Mouse (Mus musculus) adrenal gland, adult 8-10 months (tissue): ENCODE data around the gene Tpst1. TPM values are rescaled to one million over a fixed set of nuclear protein-coding genes. Genes with fewer than 3 reads are reported as not detected.

Experiments
- DNase-seq: peaks from one replicate; pipeline ENCODE4 v3.0.0; 2022
- total RNA-seq, 4 experiments: library from RNA; stranded (reverse); gene quantifications; 2 replicates each; pipeline ENCODE4 v1.2.4; 2022

Gene Tpst1
- total RNA-seq, 4 experiments from 2014 or later, result 46.9 to 86.8 (median 67.7) TPM

DNA sequence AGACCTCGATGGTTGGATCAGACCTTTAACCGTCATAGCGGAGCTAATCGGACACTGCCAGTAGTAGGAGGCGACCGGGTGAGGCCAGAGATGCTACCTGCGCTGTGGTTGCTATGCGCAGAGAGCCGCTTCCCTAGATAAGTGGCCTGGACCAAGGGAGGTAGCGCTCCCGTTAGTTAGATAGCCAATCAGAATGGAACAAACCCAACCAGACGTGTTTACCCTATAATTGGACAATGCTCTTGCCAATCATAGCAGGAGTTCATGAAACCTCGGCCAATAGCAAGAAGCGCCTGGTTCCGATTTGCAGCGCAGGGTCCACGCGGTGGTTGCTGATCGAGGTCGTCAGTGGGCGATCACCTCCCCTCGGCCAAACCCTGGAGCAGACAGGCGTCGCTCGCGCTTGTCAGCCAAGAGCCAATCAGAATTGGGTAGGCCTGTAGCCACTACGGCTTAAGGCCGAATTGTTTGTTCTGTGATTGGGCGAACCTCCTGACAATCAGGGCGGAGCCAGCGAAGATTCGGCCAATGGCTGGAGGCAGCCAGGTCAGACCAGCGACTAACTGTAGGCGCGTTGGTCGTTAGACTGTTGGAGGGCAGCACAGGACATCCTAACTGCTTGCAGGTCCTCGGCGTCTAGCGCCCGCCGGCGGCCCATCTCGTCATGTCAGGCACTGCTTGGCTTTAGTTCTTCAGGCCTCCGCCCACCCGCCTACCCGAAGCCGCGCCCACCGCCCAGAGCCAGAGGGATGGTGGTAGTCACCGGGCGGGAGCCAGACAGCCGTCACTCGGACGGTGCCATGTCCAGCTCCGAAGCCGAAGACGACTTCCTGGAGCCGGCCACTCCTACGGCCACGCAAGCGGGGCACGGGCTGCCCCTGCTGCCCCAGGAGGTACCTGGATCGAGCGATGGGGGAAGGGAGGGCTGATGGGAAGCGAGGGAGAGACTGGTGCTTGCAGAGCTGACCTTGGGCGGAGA lies 71.5 kb downstream of the Tpst1 start, which contains the start of gene Kctd7:
TSS of gene Kctd7 (plus strand) at position 528 of the 979 bp plus-strand sequence.
- peak; percentile 98 for DNase-seq

DNA sequence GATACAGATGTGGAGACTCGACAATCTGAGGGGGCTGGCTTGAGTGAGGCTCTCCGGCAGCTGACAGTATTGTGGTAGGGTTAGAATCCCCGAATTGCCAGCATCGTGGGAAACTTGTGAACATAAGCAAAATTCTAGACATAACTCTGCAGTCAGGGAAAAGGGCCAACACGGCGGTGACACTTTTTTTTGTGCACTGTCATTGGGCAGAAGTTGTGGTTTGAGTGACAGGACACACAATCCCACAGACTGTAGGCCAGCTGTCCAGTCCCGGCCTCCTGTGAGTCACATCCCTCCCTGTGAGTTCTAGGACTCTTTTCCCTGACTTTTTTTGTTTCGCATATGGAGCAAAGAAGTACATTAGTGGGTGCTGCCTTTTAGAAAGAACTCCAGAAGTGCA lies 72.8 kb downstream of the Tpst1 start:
- no peak for DNase-seq

- no peak for DNase-seq
These were observed 76.7 kb downstream of the Tpst1 start for GRCm38 (mm10) chr5:130149726-130150310.

- DNase-seq, result no peak
These were observed 81.2 kb downstream of the Tpst1 start for GRCm38 (mm10) chr5:130154286-130154685.

- DNase-seq, result no peak
These were observed 85.4 kb downstream of the Tpst1 start for GRCm38 (mm10) chr5:130158545-130158944.

GRCm38 (mm10) chr5:130159761-130160201 lies 86.7 kb downstream of the Tpst1 start:
- DNase-seq, result no peak

DNA sequence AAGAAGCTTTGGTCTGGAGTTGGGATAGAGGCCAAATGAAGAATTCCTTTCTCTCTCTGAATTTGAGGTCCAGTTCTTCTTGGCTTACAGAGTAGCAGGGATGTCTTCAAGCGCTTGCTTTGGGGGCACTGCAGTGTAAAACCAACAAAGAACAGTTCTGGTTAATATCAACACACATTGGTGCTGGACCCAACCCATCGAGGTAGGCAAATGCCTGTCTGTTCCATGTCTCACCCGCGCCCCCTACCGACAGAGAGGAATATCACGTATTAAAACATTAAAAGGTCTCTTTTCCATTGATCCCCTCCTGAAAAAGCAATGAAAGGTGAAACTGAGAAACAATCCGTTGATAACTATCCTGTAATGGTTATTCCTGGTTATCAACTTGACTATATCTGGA lies 90.5 kb downstream of the Tpst1 start:
- peak; percentile 45 for DNase-seq

DNA sequence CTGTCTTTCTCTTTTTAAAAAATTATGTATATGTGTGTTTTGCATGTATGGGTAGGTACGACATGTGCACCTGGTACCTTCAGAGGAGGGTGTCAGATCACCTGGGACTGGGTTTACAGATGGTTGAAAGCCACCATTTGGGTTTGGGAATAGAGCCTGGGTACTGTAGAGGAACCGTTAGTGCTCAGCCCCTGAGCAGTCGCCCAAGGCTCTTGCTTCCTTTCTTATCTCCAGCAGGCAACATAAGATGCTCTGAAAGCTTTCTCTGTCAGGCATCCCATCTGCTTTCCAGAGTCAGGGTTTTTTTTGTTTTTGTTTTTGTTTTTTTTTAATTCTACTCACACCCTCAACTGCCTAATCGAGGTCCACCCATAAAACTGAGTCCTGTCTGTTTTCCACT lies 92.1 kb downstream of the Tpst1 start:
- DNase-seq, result no peak

DNA sequence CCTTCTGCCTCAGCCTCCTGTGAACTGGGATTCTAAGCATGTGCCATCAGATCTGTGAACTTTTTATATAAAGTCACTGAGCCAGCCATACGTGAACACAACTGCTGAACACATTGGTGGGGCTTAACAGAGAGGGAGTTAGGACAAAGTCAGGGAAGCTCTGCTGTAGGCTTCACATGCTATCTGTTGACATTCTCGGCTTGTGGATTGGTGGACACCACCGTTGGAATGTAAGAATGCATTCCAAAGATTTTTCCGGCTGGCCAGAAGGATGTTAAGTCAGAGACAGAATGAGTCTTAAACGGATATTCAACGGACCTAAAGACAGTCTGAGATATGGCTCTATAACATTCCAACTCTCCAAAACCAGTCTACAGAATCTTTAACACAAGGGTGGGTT lies 96.0 kb downstream of the Tpst1 start:
- DNase-seq, result no peak

DNA sequence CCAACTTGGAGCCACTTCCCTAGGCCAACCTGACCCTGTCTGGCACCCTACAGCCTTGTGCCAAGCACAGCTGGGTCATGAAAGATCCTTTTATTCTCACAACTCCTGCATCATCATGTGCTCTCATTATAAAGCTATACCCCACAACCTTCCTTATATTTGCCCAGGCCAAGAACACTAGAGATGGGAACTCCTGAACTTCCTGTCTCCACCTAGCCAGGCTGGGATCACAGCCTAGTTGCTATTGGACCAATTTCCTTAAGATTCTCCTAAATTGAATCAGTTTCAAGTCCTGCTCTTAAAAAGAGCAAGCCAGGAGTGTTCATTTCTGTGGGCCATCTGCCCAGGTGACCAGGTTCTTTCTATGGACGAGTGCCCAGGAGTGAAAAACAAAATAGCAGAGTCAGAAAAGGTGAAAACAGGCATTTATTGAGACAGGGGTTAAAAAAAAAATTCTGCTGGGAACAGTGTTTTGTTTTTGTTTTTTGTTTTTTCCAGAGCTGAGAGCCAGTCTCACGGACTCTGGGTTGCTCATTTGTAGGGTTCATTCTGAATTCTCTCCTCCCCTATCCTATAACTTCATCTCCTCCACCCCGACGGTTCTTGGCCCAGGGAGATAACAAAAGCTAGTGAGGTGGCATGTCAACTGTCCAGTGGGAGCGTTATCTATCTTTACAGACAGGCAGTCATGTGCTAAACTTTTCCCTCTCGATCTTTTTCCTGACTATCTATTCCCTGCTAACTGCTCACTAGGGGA lies 97.7 kb downstream of the Tpst1 start:
- no peak for DNase-seq

GRCm38 (mm10) chr5:130171423-130171954 lies 98.4 kb downstream of the Tpst1 start, which contains the start of gene Rabgef1:
Gene Rabgef1 (plus strand): TSS chr5:130171798.
- peak; percentile 96 for DNase-seq

DNA sequence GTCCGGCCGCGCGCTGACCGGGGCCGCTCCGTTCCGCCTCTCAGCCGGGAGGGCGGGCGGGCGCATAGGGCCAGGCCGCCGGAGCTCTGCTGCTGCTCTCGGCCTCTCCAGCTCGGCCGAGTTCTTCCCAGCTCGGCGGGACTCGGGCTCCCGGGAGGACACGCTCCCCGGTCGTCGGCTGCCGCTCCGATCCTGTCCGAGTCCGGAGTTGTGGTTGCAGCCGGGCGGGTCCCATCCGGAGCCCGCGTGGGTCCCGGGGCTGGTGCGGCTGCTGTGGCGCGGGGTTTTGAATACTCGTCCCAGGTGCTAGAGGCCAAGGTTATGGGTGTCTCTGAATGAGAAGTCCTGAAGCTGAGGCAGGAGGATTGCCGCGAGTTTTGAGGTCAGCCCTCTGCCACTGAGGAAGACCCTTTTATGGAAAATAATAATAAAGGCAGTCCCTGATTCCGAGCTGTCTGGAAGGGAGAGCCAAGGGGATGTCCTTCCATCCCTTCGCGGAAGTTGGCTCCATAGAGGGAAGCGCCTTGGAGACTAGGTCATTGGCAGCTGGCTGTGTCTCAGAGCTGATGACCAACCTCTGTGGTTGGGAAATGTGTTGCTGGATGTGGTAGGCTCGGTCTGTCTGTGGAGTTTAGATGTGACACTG lies 99.0 kb downstream of the Tpst1 start:
- DNase-seq, result peak; percentile 69

- DNase-seq, result no peak
These were observed 99.9 kb downstream of the Tpst1 start for GRCm38 (mm10) chr5:130173012-130173411.

DNA sequence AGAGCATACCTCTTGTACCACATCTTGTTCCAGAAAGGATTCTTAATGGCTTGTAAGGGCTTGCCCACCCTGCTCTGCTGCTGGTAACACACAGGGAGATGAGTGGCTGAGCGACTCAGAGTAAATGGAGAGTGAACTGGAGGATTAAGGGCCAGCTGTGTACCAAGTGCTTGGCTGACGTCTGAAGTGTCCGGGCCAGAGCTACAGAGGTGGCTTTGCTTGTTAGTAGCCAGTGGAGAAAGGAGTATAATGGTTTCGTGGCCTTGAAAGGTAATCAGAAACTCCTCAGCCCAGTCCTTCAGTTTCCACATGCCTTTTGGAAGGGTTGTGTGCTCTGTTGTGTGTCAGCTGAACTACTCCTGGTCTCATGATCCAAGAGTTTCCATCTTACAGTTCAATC lies 104.7 kb downstream of the Tpst1 start:
- DNase-seq, result no peak

GRCm38 (mm10) chr5:130180362-130180761 lies 107.2 kb downstream of the Tpst1 start:
- no peak for DNase-seq

GRCm38 (mm10) chr5:130181740-130182540 lies 108.8 kb downstream of the Tpst1 start:
- DNase-seq, result no peak

GRCm38 (mm10) chr5:130182541-130182821 lies 109.4 kb downstream of the Tpst1 start:
- no peak for DNase-seq

DNA sequence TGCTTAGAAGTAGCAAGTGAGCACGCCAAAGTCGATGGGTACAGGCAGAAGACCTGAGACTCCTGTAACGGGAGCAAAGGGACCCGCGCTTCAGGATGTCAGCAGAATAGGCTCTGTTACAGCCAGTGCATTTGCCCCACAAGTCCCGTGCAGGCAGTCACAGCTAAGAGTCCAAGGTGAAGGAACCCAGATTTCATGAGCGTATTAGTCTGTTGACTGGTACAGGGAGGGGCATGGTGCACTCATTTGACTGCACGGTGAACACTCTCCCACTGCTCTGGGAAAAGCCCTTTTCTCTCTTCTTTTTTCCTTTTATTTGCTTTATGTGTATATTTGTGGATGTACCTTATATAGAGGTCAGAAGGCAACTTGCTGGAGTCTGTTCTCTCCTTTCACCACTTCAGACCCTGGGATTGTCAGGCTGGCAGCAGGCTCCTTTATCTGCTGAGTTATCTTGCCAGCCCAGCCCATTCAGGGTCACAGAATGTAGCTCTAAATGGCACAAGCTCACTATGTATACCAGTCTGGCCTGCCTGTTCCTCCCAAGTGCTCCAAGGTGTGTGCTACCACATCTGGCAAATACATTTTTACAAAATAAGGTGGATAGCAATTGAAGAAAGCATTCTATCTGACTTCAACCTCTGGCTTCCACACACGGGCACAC lies 111.2 kb downstream of the Tpst1 start:
- DNase-seq, result peak; percentile 53

DNA sequence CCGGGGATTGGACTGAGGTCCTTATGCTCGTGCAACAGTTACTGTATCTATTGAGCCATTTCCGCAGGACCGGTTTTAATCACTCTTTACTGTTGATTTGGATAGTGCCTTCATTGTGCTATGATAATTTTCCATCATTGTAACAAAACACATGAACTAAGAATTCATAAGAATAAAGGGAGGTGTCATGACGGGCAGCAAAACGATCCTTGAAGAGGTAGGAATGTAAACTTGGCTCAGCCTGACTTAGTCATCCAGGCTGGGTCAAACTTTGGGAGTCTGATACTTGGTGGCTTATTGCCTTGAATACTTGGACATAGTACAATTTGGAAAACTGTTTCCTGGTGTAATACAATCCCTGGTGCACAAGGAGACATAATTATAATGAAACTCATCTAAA lies 112.2 kb downstream of the Tpst1 start:
- no peak for DNase-seq
